Mouse (Mus musculus) MEL (cell line): ENCODE data around the gene St6galnac5. TPM values are rescaled to one million over a fixed set of nuclear protein-coding genes. Genes with fewer than 3 reads are reported as not detected.

Experiments used
- DNase-seq: peaks from one replicate; pipeline ENCODE4 v3.0.0; 2011; ENCODE audit warnings: low read depth, low spot score
- H3K27ac ChIP-seq: 2 replicates; pipeline ENCODE4 v1.5.1; 2012; ENCODE audit warnings: low read depth, mild to moderate bottlenecking, control low read depth, low read length, moderate library complexity; ENCODE audit not compliant: control insufficient read depth
- H3K27me3 ChIP-seq, 2 experiments: fragments of 150-350 bp in 1 of 2; sonication (generic) in 1 of 2; 2 replicates each; pipeline ENCODE4 v1.6.1; 2012; ENCODE audit warnings: low read length in 2 of 2, mild to moderate bottlenecking in 2 of 2, improper control_type of control experiment in 1 of 2, moderate library complexity in 1 of 2; ENCODE audit not compliant: insufficient read depth in 2 of 2, control insufficient read depth in 1 of 2
- H3K36me3 ChIP-seq, 2 experiments: 2 replicates each; pipeline ENCODE4 v1.6.1; 2012 to 2014; ENCODE audit warnings: low read length in 2 of 2, improper control_type of control experiment in 1 of 2, inconsistent platforms in 1 of 2, mild to moderate bottlenecking in 1 of 2; ENCODE audit not compliant: insufficient read depth in 2 of 2, control insufficient read depth in 1 of 2
- H3K4me1 ChIP-seq, 2 experiments: fragments of 150-350 bp in 1 of 2; sonication (generic) in 1 of 2; 2 replicates each; pipeline ENCODE4 v1.6.1; 2012; ENCODE audit warnings: low read length in 2 of 2, improper control_type of control experiment in 1 of 2, mild to moderate bottlenecking in 1 of 2; ENCODE audit not compliant: insufficient read depth in 2 of 2, control insufficient read depth in 1 of 2
- H3K4me3 ChIP-seq, 2 experiments: fragments of 150-350 bp in 1 of 2; sonication (generic) in 1 of 2; 2 replicates each; pipeline ENCODE4 v1.5.1; 2012; ENCODE audit warnings: low read depth in 2 of 2, low read length in 2 of 2, mild to moderate bottlenecking in 2 of 2, moderate library complexity in 2 of 2, control low read depth in 1 of 2, improper control_type of control experiment in 1 of 2; ENCODE audit not compliant: control insufficient read depth in 1 of 2, insufficient read depth in 1 of 2
- H3K79me2 ChIP-seq: 2 replicates; pipeline ENCODE4 v1.6.1; 2012; ENCODE audit warnings: mild to moderate bottlenecking, low read length, moderate library complexity; ENCODE audit not compliant: control insufficient read depth, poor library complexity, insufficient read depth
- H3K9ac ChIP-seq: 2 replicates; pipeline ENCODE4 v1.6.1; 2012; ENCODE audit warnings: low read depth, mild to moderate bottlenecking, control low read depth, low read length, moderate library complexity; ENCODE audit not compliant: control insufficient read depth, poor library complexity, severe bottlenecking
- H3K9me3 ChIP-seq: fragments of 150-350 bp; sonication (generic); replicated peaks from 2 replicates; pipeline ENCODE4 v1.6.1; 2012; ENCODE audit warnings: mild to moderate bottlenecking, low read length, improper control_type of control experiment, moderate library complexity; ENCODE audit not compliant: insufficient read depth
- CHD1 ChIP-seq: IDR thresholded peaks from 2 replicates; pipeline ENCODE4 v1.6.1; 2012; ENCODE audit warnings: low read depth, mild to moderate bottlenecking, inconsistent platforms, low read length, improper control_type of control experiment
- CHD2 ChIP-seq: IDR thresholded peaks from 2 replicates; pipeline ENCODE4 v1.6.1; 2011; ENCODE audit warnings: low read length, improper control_type of control experiment
- CTCF ChIP-seq, 3 experiments: IDR thresholded peaks in 2 of 3; conservative IDR thresholded peaks in 1 of 3; 2 replicates each; pipeline ENCODE4 v1.5.1; 2011 to 2012; ENCODE audit warnings: low read length in 3 of 3, low read depth in 2 of 3, mild to moderate bottlenecking in 2 of 3, improper control_type of control experiment in 1 of 3, inconsistent platforms in 1 of 3, mixed read lengths in 1 of 3, moderate library complexity in 1 of 3; ENCODE audit not compliant: control insufficient read depth in 1 of 3, insufficient read depth in 1 of 3, poor library complexity in 1 of 3, severe bottlenecking in 1 of 3
- E2F4 ChIP-seq: IDR thresholded peaks from 2 replicates; pipeline ENCODE4 v1.6.1; 2011; ENCODE audit warnings: low read depth, low read length, improper control_type of control experiment, borderline replicate concordance
- ELF1 ChIP-seq: IDR thresholded peaks from 2 replicates; pipeline ENCODE4 v1.6.1; 2014; ENCODE audit warnings: low read depth, mild to moderate bottlenecking, inconsistent platforms, low read length, improper control_type of control experiment, moderate library complexity
- GABPA ChIP-seq: IDR thresholded peaks from 2 replicates; pipeline ENCODE4 v1.6.1; 2012; ENCODE audit warnings: low read depth, mild to moderate bottlenecking, inconsistent platforms, low read length, improper control_type of control experiment, moderate library complexity
- GATA1 ChIP-seq: IDR thresholded peaks from 2 replicates; pipeline ENCODE4 v1.6.1; 2011; ENCODE audit warnings: low read depth, low read length, improper control_type of control experiment
- HCFC1 ChIP-seq: IDR thresholded peaks from 2 replicates; pipeline ENCODE4 v1.6.1; 2012; ENCODE audit warnings: low read depth, mild to moderate bottlenecking, inconsistent platforms, low read length, improper control_type of control experiment, moderate library complexity
- KAT2A ChIP-seq: conservative IDR thresholded peaks from 2 replicates; pipeline ENCODE4 v1.6.1; 2012; ENCODE audit warnings: low read depth, low read length, improper control_type of control experiment, inconsistent platforms
- MAX ChIP-seq: IDR thresholded peaks from 2 replicates; pipeline ENCODE4 v1.6.1; 2011; ENCODE audit warnings: low read length, improper control_type of control experiment
- MEF2A ChIP-seq: IDR thresholded peaks from 2 replicates; pipeline ENCODE4 v1.6.1; 2014; ENCODE audit warnings: low read depth, mild to moderate bottlenecking, inconsistent platforms, low read length, improper control_type of control experiment; ENCODE audit not compliant: poor library complexity, insufficient replicate concordance, severe bottlenecking; ENCODE audit errors: extremely low read depth
- MXI1 ChIP-seq: IDR thresholded peaks from 2 replicates; pipeline ENCODE4 v1.6.1; 2011; ENCODE audit warnings: mild to moderate bottlenecking, low read depth, low read length, improper control_type of control experiment
- MYC ChIP-seq: IDR thresholded peaks from 2 replicates; pipeline ENCODE4 v1.6.1; 2011; ENCODE audit warnings: low read depth, mild to moderate bottlenecking, low read length, improper control_type of control experiment, moderate library complexity
- NELFE ChIP-seq: IDR thresholded peaks from 2 replicates; pipeline ENCODE4 v1.6.1; 2011; ENCODE audit warnings: low read depth, low read length, improper control_type of control experiment
- NRF1 ChIP-seq: IDR thresholded peaks from 2 replicates; pipeline ENCODE4 v1.6.1; 2014; ENCODE audit warnings: low read depth, mild to moderate bottlenecking, inconsistent platforms, low read length, improper control_type of control experiment, moderate library complexity; ENCODE audit not compliant: poor library complexity, insufficient read depth, severe bottlenecking
- POLR2A ChIP-seq, 2 experiments: IDR thresholded peaks; 2 replicates each; pipeline ENCODE4 v1.6.1; 2011 to 2012; ENCODE audit warnings: low read length in 2 of 2, mild to moderate bottlenecking in 2 of 2, control low read depth in 1 of 2, improper control_type of control experiment in 1 of 2, low read depth in 1 of 2, moderate library complexity in 1 of 2; ENCODE audit not compliant: control insufficient read depth in 1 of 2, insufficient read depth in 1 of 2, poor library complexity in 1 of 2
- POLR2AphosphoS2 ChIP-seq: IDR thresholded peaks from 2 replicates; pipeline ENCODE4 v1.6.1; 2011; ENCODE audit warnings: low read length, improper control_type of control experiment
- RAD21 ChIP-seq: IDR thresholded peaks from 2 replicates; pipeline ENCODE4 v1.6.1; 2011; ENCODE audit warnings: mild to moderate bottlenecking, low read depth, low read length, improper control_type of control experiment
- RCOR1 ChIP-seq: IDR thresholded peaks from 2 replicates; pipeline ENCODE4 v1.6.1; 2012; ENCODE audit warnings: low read depth, mild to moderate bottlenecking, inconsistent platforms, low read length, improper control_type of control experiment
- SIN3A ChIP-seq: IDR thresholded peaks from 2 replicates; pipeline ENCODE4 v1.6.1; 2012; ENCODE audit warnings: low read length, improper control_type of control experiment, inconsistent platforms
- SMC3 ChIP-seq: IDR thresholded peaks from 2 replicates; pipeline ENCODE4 v1.6.1; 2011; ENCODE audit warnings: low read depth, low read length, improper control_type of control experiment
- TBP ChIP-seq: IDR thresholded peaks from 2 replicates; pipeline ENCODE4 v1.8.0; 2011; ENCODE audit warnings: low read depth, low read length, improper control_type of control experiment
- TCF12 ChIP-seq: IDR thresholded peaks from 2 replicates; pipeline ENCODE4 v1.6.1; 2014; ENCODE audit warnings: low read depth, mild to moderate bottlenecking, inconsistent platforms, low read length, improper control_type of control experiment, moderate library complexity
- UBTF ChIP-seq: IDR thresholded peaks from 2 replicates; pipeline ENCODE4 v1.6.1; 2012; ENCODE audit warnings: low read depth, mild to moderate bottlenecking, inconsistent platforms, low read length, improper control_type of control experiment, moderate library complexity, borderline replicate concordance; ENCODE audit not compliant: insufficient read depth
- USF1 ChIP-seq: IDR thresholded peaks from 2 replicates; pipeline ENCODE4 v1.6.1; 2014; ENCODE audit warnings: low read depth, mild to moderate bottlenecking, inconsistent platforms, low read length, improper control_type of control experiment, moderate library complexity
- USF2 ChIP-seq, 2 experiments: IDR thresholded peaks; 2 replicates each; pipeline ENCODE4 v1.6.1; 2011 to 2012; ENCODE audit warnings: improper control_type of control experiment in 2 of 2, low read length in 2 of 2, borderline replicate concordance in 1 of 2, inconsistent platforms in 1 of 2, low read depth in 1 of 2, mild to moderate bottlenecking in 1 of 2; ENCODE audit not compliant: insufficient read depth in 1 of 2
- ZC3H11A ChIP-seq: IDR thresholded peaks from 2 replicates; pipeline ENCODE4 v1.6.1; 2012; ENCODE audit warnings: low read depth, mild to moderate bottlenecking, inconsistent platforms, low read length, improper control_type of control experiment
- ZMIZ1 ChIP-seq: IDR thresholded peaks from 2 replicates; pipeline ENCODE4 v1.6.1; 2012; ENCODE audit warnings: low read depth, mild to moderate bottlenecking, inconsistent platforms, low read length, improper control_type of control experiment, moderate library complexity
- polyA plus RNA-seq, 2 experiments: library from polyadenylated mRNA; stranded (reverse) in 1 of 2; unstranded in 1 of 2; fragments of >175 nt in 1 of 2; fragments of >200 nt in 1 of 2; gene quantifications; 2 replicates each; pipeline versions ENCODE4 v1.2.1 to v1.2.4; 2012; ENCODE audit warnings: low replicate concordance in 2 of 2, low read depth in 1 of 2; ENCODE audit not compliant: insufficient read length in 2 of 2, insufficient read depth in 1 of 2, missing spikeins in 1 of 2
- total RNA-seq: library from RNA; depleted of rRNA; stranded (reverse); fragments of 300-350 nt; gene quantifications from 2 replicates; pipeline ENCODE4 v1.2.3, GENCODE M21; 2012

Gene St6galnac5
- total and polyA plus RNA-seq, 3 experiments: not detected

DNA sequence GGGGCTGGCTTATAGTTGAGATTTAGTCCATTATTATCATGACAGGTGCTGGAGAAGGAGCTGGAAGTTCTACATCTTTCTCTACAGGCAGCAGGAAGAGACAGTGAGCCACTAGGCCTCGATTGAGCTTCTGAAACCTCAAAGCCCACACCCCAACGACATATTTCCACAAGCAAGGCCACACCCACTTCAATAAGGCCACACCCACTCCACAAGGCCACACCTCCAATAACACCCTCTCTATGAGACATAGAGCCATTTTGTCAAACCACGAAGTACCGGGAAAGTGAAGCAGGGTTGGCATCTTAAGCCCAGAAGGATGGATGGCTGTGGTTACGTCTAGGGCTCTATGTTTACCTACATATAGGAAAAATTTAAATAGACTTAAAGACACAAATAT, 84.8 kb downstream of the St6galnac5 start:
- no peak overlapping the region for H3K4me3 ChIP-seq
- no peak overlapping the region for H3K9ac ChIP-seq
- no peaks in the 10 kb centered on the region for H3K9me3 ChIP-seq
- TF ChIP-seq E2F4 (no peak), SIN3A (no peak), ZC3H11A (no peak), CHD1 (no peak), USF1 (no peak), TBP (no peak), MEF2A (no peak), MXI1 (no peak), GABPA (no peak), POLR2A (IDR thresholded peaks at IDR 0.05; ENCODE audit: control insufficient read depth in 1 of 2, insufficient read depth in 1 of 2, low read depth in 1 of 2, low read length in 2 of 2, poor library complexity in 1 of 2) (no peak), TCF12 (no peak), RCOR1 (no peak), NRF1 (no peak), KAT2A (no peak), HCFC1 (no peak), GATA1 (no peak)
- H3K79me2 ChIP-seq: no peaks in the 10 kb centered on the region
- H3K27me3 ChIP-seq: no peaks in the 10 kb centered on the region
- H3K36me3 ChIP-seq: peaks cover 0 to 5% of the 10 kb centered on the region in 2 experiments; a peak in 2 of 4 replicates
- no peak overlapping the region for H3K27ac ChIP-seq
- no peak for DNase-seq
- H3K4me1 ChIP-seq: peaks cover 0 to 3% of the 10 kb centered on the region in 2 experiments; a peak in 1 of 4 replicates

DNA sequence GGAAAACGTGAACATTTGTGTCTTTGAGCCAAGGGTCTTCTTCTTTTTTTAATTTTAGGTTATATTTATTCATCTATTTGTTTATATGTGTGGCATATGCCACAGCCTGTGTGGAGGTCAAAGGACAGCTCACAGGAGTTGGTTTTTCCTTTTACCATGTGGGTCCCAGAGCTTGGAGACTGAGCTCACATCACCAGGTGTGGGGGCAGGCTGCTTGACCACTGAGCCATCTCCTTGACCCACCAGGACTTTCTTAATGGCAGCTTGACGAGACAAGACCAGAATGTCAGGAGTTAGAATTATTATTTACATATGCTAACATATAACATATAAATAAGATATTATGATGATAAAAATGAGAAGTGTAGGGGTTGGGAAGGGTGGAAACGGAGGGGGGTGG, 85.9 kb downstream of the St6galnac5 start:
- H3K27me3 ChIP-seq: no peaks in the 10 kb centered on the region

More for the DNA sequence above, 85.9 kb downstream of the St6galnac5 start:
- TF ChIP-seq USF2 (IDR thresholded peaks at IDR 0.05; ENCODE audit: borderline replicate concordance in 1 of 2, insufficient read depth in 1 of 2, low read depth in 1 of 2, low read length in 2 of 2) (no peak), MYC (no peak), POLR2AphosphoS2 (no peak), TBP (no peak), ELF1 (no peak), CHD2 (no peak), RAD21 (no peak), CTCF (IDR thresholded peaks at IDR 0.05 in 2 of 3, conservative IDR thresholded peaks at IDR 0.05 in 1 of 3; ENCODE audit: control insufficient read depth in 1 of 3, insufficient read depth in 1 of 3, low read depth in 2 of 3, low read length in 3 of 3, poor library complexity in 1 of 3, severe bottlenecking in 1 of 3) (no peak), ZC3H11A (no peak), GABPA (no peak), KAT2A (no peak), SMC3 (no peak), ZMIZ1 (no peak), UBTF (no peak), GATA1 (no peak), MEF2A (no peak), NELFE (no peak), MAX (no peak), RCOR1 (no peak), TCF12 (no peak)
- DNase-seq: no peak
- H3K4me3 ChIP-seq: no peak overlapping the region
- H3K27ac ChIP-seq: no peak overlapping the region
- H3K4me1 ChIP-seq: peaks cover 0 to 3% of the 10 kb centered on the region in 2 experiments; a peak in 1 of 4 replicates
- H3K9me3 ChIP-seq: no peaks in the 10 kb centered on the region
- no peaks in the 10 kb centered on the region for H3K79me2 ChIP-seq
- no peak overlapping the region for H3K9ac ChIP-seq
- peaks cover 0 to 5% of the 10 kb centered on the region in 2 experiments; a peak in 2 of 4 replicates for H3K36me3 ChIP-seq
